ENCODE assay signal across 8 mouse cellular contexts in genomic region chr14:54877048-54877715, GRCm38 (mm10). TPM values are rescaled to one million over a fixed set of nuclear protein-coding genes. Genes with fewer than 3 reads are reported as not detected.
DNase-seq lines count a peak whose midpoint lies in the region; ATAC-seq and TF ChIP-seq lines count a peak whose summit lies in the region.

TSS of gene Ppp1r3e (minus strand) at chr14:54877550.

- TF ChIP-seq POLR2A in MEL (IDR thresholded peaks at IDR 0.05; ENCODE audit: control insufficient read depth in 1 of 2, insufficient read depth in 1 of 2, low read depth in 1 of 2, low read length in 2 of 2, poor library complexity in 1 of 2), result no peak

- no peaks in the 10 kb centered on the region for H3K27me3 ChIP-seq in MEL (ENCODE audit: control insufficient read depth in 1 of 2, insufficient read depth in 2 of 2, low read length in 2 of 2)

- no peak for TF ChIP-seq EP300 in MEL (IDR thresholded peaks at IDR 0.05; ENCODE audit: low read depth in 1 of 2, low read length in 2 of 2)

- H3K4me3 ChIP-seq in MEL (ENCODE audit: control insufficient read depth in 1 of 2, insufficient read depth in 1 of 2, low read depth in 2 of 2, low read length in 2 of 2), result peak within 1 kb of the TSS; percentile 90 to 92

- peak; percentile 77 for DNase-seq in MEL (ENCODE audit: low read depth, low spot score)
- peak; percentile 73 for DNase-seq in cerebellum, adult 8-10 months
- DNase-seq in heart, postnatal 4 days, result peak; percentile 66
- peak; percentile 59 for DNase-seq in layer of hippocampus, adult 9-11 months
- DNase-seq in lung, postnatal 10 days, result peak; percentile 75
- peak; percentile 65 for DNase-seq in retina, embryonic 14.5 days (ENCODE audit: low spot score)
- DNase-seq in thymus, postnatal 4 days, result peak; percentile 74

- no peak for TF ChIP-seq RAD21 in MEL (IDR thresholded peaks at IDR 0.05; ENCODE audit: low read depth, low read length)

- 0 out of 6 replicates have a peak, but pooled peaks of 1 of the 3 experiments have one; percentile 1 for TF ChIP-seq CTCF in MEL (IDR thresholded peaks at IDR 0.05 in 2 of 3, conservative IDR thresholded peaks at IDR 0.05 in 1 of 3; ENCODE audit: control insufficient read depth in 1 of 3, insufficient read depth in 1 of 3, low read depth in 2 of 3, low read length in 3 of 3, poor library complexity in 1 of 3, severe bottlenecking in 1 of 3)

- peak within 1 kb of the TSS; percentile 90 for H3K9ac ChIP-seq in MEL (ENCODE audit: control insufficient read depth, low read depth, low read length, poor library complexity, severe bottlenecking)

- peaks cover 3 to 14% of the 10 kb centered on the region in 2 experiments for H3K4me1 ChIP-seq in MEL (ENCODE audit: control insufficient read depth in 1 of 2, insufficient read depth in 2 of 2, low read length in 2 of 2)

- peak; percentile 76 for ATAC-seq in frontal cortex, adult (ENCODE audit: low TSS enrichment)

- H3K36me3 ChIP-seq in MEL (ENCODE audit: control insufficient read depth in 1 of 2, insufficient read depth in 2 of 2, low read length in 2 of 2), result peaks cover 0 to 9% of the 10 kb centered on the region in 2 experiments; a peak in 1 of 4 replicates

- H3K9me3 ChIP-seq in MEL (replicated peaks; ENCODE audit: insufficient read depth, low read length), result no peaks in the 10 kb centered on the region

- H3K79me2 ChIP-seq in MEL (ENCODE audit: control insufficient read depth, insufficient read depth, low read length, poor library complexity), result peaks cover 2% of the 10 kb centered on the region; the same call in 1 of the 2 replicates

- H3K27ac ChIP-seq in MEL (ENCODE audit: control insufficient read depth, low read depth, low read length), result no peak within 1 kb of the TSS

TF ChIP-seq in MEL, 35 proteins besides CTCF, POLR2A, EP300 and RAD21:
- TF ChIP-seq SIN3A (IDR thresholded peaks at IDR 0.05; ENCODE audit: low read length) (no peak; the same call in 1 of the 2 replicates), TBP (IDR thresholded peaks at IDR 0.05; ENCODE audit: low read depth, low read length) (0 out of 2 replicates have a peak, but pooled peaks have one; percentile 6), UBTF (IDR thresholded peaks at IDR 0.05; ENCODE audit: borderline replicate concordance, insufficient read depth, low read depth, low read length) (0 out of 2 replicates have a peak, but pooled peaks have one; percentile 10)

RNA-seq across cellular contexts. Expression of gene Ppp1r3e, which starts in this region (rescaled TPM):
- total RNA-seq in MEL (2012; rRNA removed), result 0.56 and 0.73 TPM in 2 replicates
- 1 to 10 TPM in 1 of 2 experiments, not detected in 1; 1.2 TPM for polyA plus RNA-seq in MEL (2012; ENCODE audit: insufficient read depth in 1 of 2, insufficient read length in 2 of 2, low read depth in 1 of 2, low replicate concordance in 2 of 2, missing spikeins in 1 of 2)
- 1 to 10 TPM; 6.4 to 7.6 TPM for total RNA-seq in heart, postnatal 4 days (2021)
